Mouse (Mus musculus) heart, adult 2 months (tissue): ENCODE data around the gene Pla2g4a. TPM values are rescaled to one million over a fixed set of nuclear protein-coding genes. Genes with fewer than 3 reads are reported as not detected.

Experiments
- DNase-seq, 2 experiments: peaks; one replicate each; pipeline ENCODE4 v3.0.0; 2021
- H3K27ac ChIP-seq: fragments of 200-600 bp; 2 replicates; pipeline ENCODE4 v1.8.1; 2022
- H3K27me3 ChIP-seq: fragments of 200-500 bp; 2 replicates; pipeline ENCODE4 v1.6.1; 2012; ENCODE audit warnings: mild to moderate bottlenecking, low read length, inconsistent platforms, mixed read lengths; ENCODE audit not compliant: control insufficient read depth, insufficient read depth
- H3K36me3 ChIP-seq: fragments of 200-500 bp; 2 replicates; pipeline ENCODE4 v1.6.1; 2012; ENCODE audit warnings: low read length, inconsistent platforms; ENCODE audit not compliant: control insufficient read depth, insufficient read depth
- H3K4me1 ChIP-seq: fragments of 200-500 bp; 2 replicates; pipeline ENCODE4 v1.6.1; 2011; ENCODE audit warnings: low read length; ENCODE audit not compliant: control insufficient read depth, insufficient read depth
- H3K4me3 ChIP-seq: fragments of 200-600 bp; 2 replicates; pipeline ENCODE4 v1.8.1; 2022
- H3K79me2 ChIP-seq: fragments of 200-500 bp; replicated peaks from 2 replicates; pipeline ENCODE4 v1.6.1; 2012; ENCODE audit warnings: mild to moderate bottlenecking, inconsistent platforms, low read length, moderate library complexity, mixed read lengths; ENCODE audit not compliant: control insufficient read depth, insufficient read depth
- H3K9ac ChIP-seq: fragments of 200-500 bp; 2 replicates; pipeline ENCODE4 v1.6.1; 2012; ENCODE audit warnings: low read depth, mild to moderate bottlenecking, control low read depth, inconsistent platforms, low read length, mixed read lengths
- CTCF ChIP-seq: fragments of 200-600 bp; IDR thresholded peaks from 2 replicates; pipeline ENCODE4 v1.8.1; 2022; ENCODE audit warnings: antibody characterized with exemption, mild to moderate bottlenecking, moderate library complexity
- EP300 ChIP-seq: fragments of 200-500 bp; IDR thresholded peaks from 2 replicates; pipeline ENCODE4 v1.6.1; 2011; ENCODE audit warnings: low read depth, low read length, control low read depth; ENCODE audit not compliant: insufficient read depth
- POLR2A ChIP-seq: fragments of 200-500 bp; IDR thresholded peaks from 2 replicates; pipeline ENCODE4 v1.6.1; 2011; ENCODE audit warnings: mild to moderate bottlenecking, low read depth, low read length, control low read depth; ENCODE audit not compliant: insufficient read depth
- WGBS: fragments of 180-500 bp; shearing (Covaris S2); methylation state at CpG from one replicate; pipeline ENCODE4 v1.1.7; 2018; 5-methylcytosine and 5-hydroxymethylcytosine counted together
- intact Hi-C: fragments of 180-260 bp; cut with DNase I; formaldehyde crosslinking; loops from one replicate; pipeline ENCODE4 v1.15.1; 2025
- polyA plus RNA-seq: library from polyadenylated mRNA; depleted of rRNA; stranded (reverse); fragments of >200 nt; gene quantifications from 2 replicates; pipeline ENCODE4 v1.2.3, GENCODE M21; 2012
- total RNA-seq, 2 experiments: library from RNA; stranded (reverse); gene quantifications; 2 replicates each; pipeline ENCODE4 v1.2.3; 2021

The Pla2g4a gene
- total and polyA plus RNA-seq, 3 experiments = 1.1 to 3.2 (median 2.3) TPM

DNA sequence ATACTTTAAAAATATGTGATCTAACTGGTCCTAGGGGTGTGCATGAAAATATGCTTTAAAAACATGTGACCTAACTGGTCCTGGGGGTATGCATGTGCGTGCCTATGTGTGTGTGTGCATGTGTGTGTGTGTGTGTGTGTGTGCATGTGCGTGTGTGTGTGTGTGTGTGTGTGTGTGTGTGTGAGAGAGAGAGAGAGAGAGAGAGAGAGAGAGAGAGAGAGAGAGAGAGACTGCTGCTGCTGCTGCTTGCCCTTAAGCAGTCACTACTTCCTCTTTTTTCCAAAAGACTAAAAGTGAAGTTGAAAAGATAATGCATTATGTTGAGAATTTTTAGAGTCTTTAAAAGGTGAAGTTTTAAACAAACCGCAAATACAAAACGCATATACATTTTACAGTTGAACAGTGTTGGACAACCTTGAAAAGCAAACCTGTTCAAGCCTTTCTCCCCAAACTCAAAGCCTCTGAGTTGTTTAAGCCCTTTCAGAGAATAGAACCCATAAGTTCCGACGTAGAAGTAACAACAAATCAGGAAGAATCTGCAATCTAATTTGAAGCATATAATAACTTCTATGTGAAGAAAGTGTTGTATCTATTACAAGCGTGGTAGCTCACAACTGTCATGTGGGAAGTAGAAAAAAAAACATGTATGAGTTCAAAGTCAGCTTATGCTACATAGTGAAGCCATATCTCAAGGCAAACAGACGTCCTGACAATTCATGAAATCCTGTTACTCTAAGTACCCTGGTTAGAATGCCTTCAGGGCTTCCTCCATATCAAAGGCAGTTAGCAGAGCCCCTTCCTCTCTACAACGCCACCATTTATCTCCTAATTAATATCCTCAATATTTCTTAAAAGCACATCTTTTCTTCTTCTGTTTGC, 574 bp upstream of the Pla2g4a start:
- 63% methylated on average over 9 of the region's 9 CpGs for WGBS
- no peaks in the 10 kb centered on the region for H3K36me3 ChIP-seq
- no peaks in the 10 kb centered on the region; the same call in 1 of the 2 replicates for H3K4me1 ChIP-seq
- H3K27ac ChIP-seq = no peak overlapping the region; the same call in 1 of the 2 replicates
- no peaks in the 10 kb centered on the region for H3K27me3 ChIP-seq
- H3K79me2 ChIP-seq = no peaks in the 10 kb centered on the region
- peak overlapping the region; percentile 41 for H3K4me3 ChIP-seq
- no peak for DNase-seq
- TF ChIP-seq CTCF = no peak
- no peak for TF ChIP-seq EP300
- no peak for TF ChIP-seq POLR2A
- no peak overlapping the region for H3K9ac ChIP-seq
- intact Hi-C loops = no loop called here

DNA sequence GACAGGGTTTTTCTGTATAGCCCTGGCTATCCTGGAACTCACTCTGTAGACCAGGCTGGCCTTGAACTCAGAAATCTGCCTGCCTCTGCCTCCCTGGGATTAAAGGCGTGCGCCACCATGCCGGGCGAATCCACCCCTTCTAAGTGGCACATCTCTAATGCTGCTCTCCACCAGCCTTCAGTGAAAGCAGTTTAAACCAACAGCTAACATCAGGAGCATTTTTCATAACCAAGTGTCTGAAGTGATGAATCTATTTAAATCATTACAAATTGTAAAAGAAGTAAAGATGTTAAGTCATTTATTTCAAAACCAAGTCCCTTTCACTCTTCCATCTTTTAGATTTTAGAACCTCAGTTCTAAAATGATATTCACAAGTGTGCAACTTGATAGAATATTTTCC, 839 bp downstream of the Pla2g4a start:
- TF ChIP-seq POLR2A = no peak
- TF ChIP-seq CTCF = no peak
- TF ChIP-seq EP300 = no peak
- Histone ChIP-seq H3K4me1 (no peaks in the 10 kb centered on the region; the same call in 1 of the 2 replicates), H3K27ac (no peak overlapping the region; the same call in 1 of the 2 replicates), H3K27me3 (no peaks in the 10 kb centered on the region), H3K9ac (no peak overlapping the region), H3K36me3 (no peaks in the 10 kb centered on the region), H3K79me2 (no peaks in the 10 kb centered on the region), H3K4me3 (peak overlapping the region; percentile 41; the same call in 1 of the 2 replicates)
- intact Hi-C loops = no loop called here
- 97% methylated on average over 4 of the region's 4 CpGs for WGBS
- no peak for DNase-seq

DNA sequence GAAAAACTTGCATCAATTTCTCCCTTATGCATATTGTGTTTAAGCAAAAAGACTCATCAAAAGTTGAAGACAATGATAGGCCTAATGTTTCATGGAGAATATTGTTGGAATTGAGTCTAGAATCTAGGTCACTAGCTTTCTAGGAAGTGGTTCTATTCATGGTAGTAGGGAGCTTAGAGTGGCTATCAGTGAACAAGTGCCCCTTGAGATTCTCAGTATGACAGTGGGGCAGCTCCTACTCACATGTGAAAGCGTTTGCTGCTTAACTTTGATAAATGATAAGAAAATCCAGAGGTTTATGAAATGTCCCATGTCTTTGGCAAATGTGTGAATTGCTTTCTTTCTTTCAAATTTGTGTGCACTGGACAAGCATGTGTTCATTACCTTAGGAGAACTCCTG, 2.0 kb downstream of the Pla2g4a start:
- Histone ChIP-seq H3K36me3 (no peaks in the 10 kb centered on the region), H3K27me3 (no peaks in the 10 kb centered on the region), H3K27ac (no peak overlapping the region), H3K79me2 (no peaks in the 10 kb centered on the region), H3K4me1 (no peaks in the 10 kb centered on the region; the same call in 1 of the 2 replicates), H3K9ac (no peak overlapping the region), H3K4me3 (no peak overlapping the region)
- no peak for TF ChIP-seq POLR2A
- no peak for TF ChIP-seq CTCF
- no peak for TF ChIP-seq EP300
- intact Hi-C loops = loop anchor here (10.0 kb wide), 1 partner anchor 94 kb away; no protein-coding TSS in a partner anchor
- 30% methylated on average over 1 of the region's 1 CpGs for WGBS
- no peak for DNase-seq

GRCm38 (mm10) chr1:149955482-149955881, 5.6 kb downstream of the Pla2g4a start:
- Histone ChIP-seq H3K36me3 (no peaks in the 10 kb centered on the region), H3K79me2 (no peaks in the 10 kb centered on the region), H3K27ac (no peak overlapping the region), H3K9ac (no peak overlapping the region), H3K4me3 (no peak overlapping the region), H3K4me1 (no peaks in the 10 kb centered on the region; the same call in 1 of the 2 replicates), H3K27me3 (no peaks in the 10 kb centered on the region)
- intact Hi-C loops = loop anchor here (10.0 kb wide), 1 partner anchor 91 kb away; no protein-coding TSS in a partner anchor
- 38% methylated on average over 4 of the region's 4 CpGs for WGBS
- no peak for TF ChIP-seq POLR2A
- TF ChIP-seq CTCF = no peak
- no peak for TF ChIP-seq EP300
- peak in 1 of 2 experiments; percentile 11 for DNase-seq

GRCm38 (mm10) chr1:149954026-149954425, 7.1 kb downstream of the Pla2g4a start:
- peak in 1 of 2 experiments; percentile 4 for DNase-seq
- H3K36me3 ChIP-seq = no peaks in the 10 kb centered on the region
- H3K27me3 ChIP-seq = no peaks in the 10 kb centered on the region
- no peak overlapping the region for H3K9ac ChIP-seq
- no peak for TF ChIP-seq CTCF
- TF ChIP-seq EP300 = no peak
- TF ChIP-seq POLR2A = no peak
- H3K4me1 ChIP-seq = no peaks in the 10 kb centered on the region; the same call in 1 of the 2 replicates
- no peak overlapping the region for H3K27ac ChIP-seq
- intact Hi-C loops = loop anchor here (10.0 kb wide), 1 partner anchor 89 kb away; no protein-coding TSS in a partner anchor
- WGBS = 92% methylated on average over 6 of the region's 6 CpGs
- H3K4me3 ChIP-seq = no peak overlapping the region
- no peaks in the 10 kb centered on the region for H3K79me2 ChIP-seq

DNA sequence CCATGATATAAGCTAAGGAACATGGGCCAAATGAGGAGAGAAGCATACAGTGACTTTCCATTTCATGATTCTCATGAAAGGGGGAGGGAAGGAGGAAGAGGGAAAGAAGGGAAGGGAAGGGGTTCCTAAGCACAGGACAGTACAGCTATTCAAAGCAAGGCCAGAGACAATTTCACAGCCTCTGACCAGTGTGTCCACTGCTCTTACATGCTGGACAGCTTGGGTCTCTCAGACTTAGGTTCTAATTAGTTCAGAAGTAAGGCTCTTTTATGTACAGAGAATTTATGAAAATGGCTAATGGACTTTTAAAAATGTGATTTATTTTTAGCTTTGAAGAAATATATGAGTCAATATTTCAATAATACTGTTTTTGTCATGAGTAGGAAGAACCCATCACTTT, 9.0 kb downstream of the Pla2g4a start:
- Histone ChIP-seq H3K4me3 (no peak overlapping the region), H3K27ac (no peak overlapping the region)
- intact Hi-C loops = loop anchor here (10.0 kb wide), 1 partner anchor 87 kb away; no protein-coding TSS in a partner anchor

More for the DNA sequence above, 9.0 kb downstream of the Pla2g4a start:
- Histone ChIP-seq H3K79me2 (no peaks in the 10 kb centered on the region), H3K27me3 (no peaks in the 10 kb centered on the region), H3K36me3 (no peaks in the 10 kb centered on the region), H3K4me1 (no peaks in the 10 kb centered on the region), H3K9ac (no peak overlapping the region)
- DNase-seq = no peak
- no peak for TF ChIP-seq EP300
- TF ChIP-seq POLR2A = no peak
- TF ChIP-seq CTCF = no peak
